Comparison of ENCODE assay signal across 19 mouse cellular contexts in genomic region chr11:72120354-72120753, GRCm38 (mm10). TPM values are rescaled to one million over a fixed set of nuclear protein-coding genes. Genes with fewer than 3 reads are reported as not detected.
"Had no signal": no experiment of that assay in that cellular context is flagged by ENCODE, and none has a peak within 500 bp of the region (broad histone marks: within the 10 kb centered on the region; RNA-seq: fewer than 3 reads in every experiment).

No protein-coding gene starts in this region.

- H3K4me1 ChIP-seq: limb, embryonic 12.5 days; limb, embryonic 15.5 days; lung, embryonic 15.5 days had no signal

- ATAC-seq: liver, postnatal 0 days had no signal

- H3K36me3 ChIP-seq: limb, embryonic 12.5 days; limb, embryonic 15.5 days; lung, embryonic 15.5 days had no signal

- H3K27me3 ChIP-seq: limb, embryonic 12.5 days; limb, embryonic 15.5 days; lung, embryonic 15.5 days had no signal

- H3K9ac ChIP-seq: limb, embryonic 12.5 days; limb, embryonic 15.5 days; liver, embryonic 14.5 days; liver, postnatal 0 days; lung, embryonic 15.5 days had no signal

- H3K27ac ChIP-seq: limb, embryonic 12.5 days; limb, embryonic 15.5 days; liver, embryonic 14.5 days; lung, embryonic 15.5 days had no signal

- H3K9me3 ChIP-seq: limb, embryonic 12.5 days; limb, embryonic 15.5 days; lung, embryonic 15.5 days had no signal

- H3K4me3 ChIP-seq: limb, embryonic 12.5 days; limb, embryonic 15.5 days; lung, embryonic 15.5 days had no signal

- H3K4me2 ChIP-seq: limb, embryonic 12.5 days; limb, embryonic 15.5 days; liver, embryonic 11.5 days; lung, embryonic 15.5 days; midbrain, embryonic 11.5 days had no signal

- DNase-seq: kidney, postnatal 10 days; kidney, postnatal 36 days; left cerebral cortex, postnatal 4 days; liver, postnatal 0 days; lung, postnatal 10 days; lung, postnatal 36 days; midbrain, embryonic 14.5 days; right cerebral cortex, adult 18-20 months; right cerebral cortex, postnatal 14 days; right cerebral cortex, postnatal 4 days; thymus, postnatal 25 days had no signal

RNA-seq across cellular contexts. Expression of gene Pitpnm3, which starts 15.2 kb away (rescaled TPM):
- total RNA-seq: megakaryocyte progenitor cell, adult 5-6 weeks; megakaryocyte-erythroid progenitor cell, adult 5-6 weeks had no signal
- polyA plus RNA-seq: liver, postnatal 0 days had no signal
